Mouse (Mus musculus): ENCODE measurements around the gene Ppp1r11. TPM values are rescaled to one million over a fixed set of nuclear protein-coding genes. Genes with fewer than 3 reads are reported as not detected.

Ppp1r11 gene
- polyA plus RNA-seq, 1 experiment from 2014 or later: 120 TPM

DNA sequence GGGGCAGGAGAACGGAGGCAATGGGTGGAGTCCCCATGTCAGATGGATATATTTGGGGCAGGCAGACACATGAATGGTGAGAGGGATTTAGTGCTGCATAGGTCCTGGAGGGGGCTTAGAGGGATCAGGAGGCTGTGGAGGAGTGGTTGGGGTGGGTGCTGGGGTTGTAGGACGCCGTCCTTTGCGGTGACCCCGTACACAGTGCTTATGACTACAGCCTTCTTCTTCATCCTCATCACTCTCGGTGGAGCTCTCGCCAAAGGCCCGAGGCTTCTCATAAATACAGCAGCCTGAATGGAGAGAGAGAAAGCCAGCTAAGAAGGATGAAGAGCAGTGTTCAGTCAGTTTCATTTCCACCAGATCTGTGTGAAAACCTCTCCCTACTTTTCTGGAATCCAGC lies 2.3 kb downstream of the Ppp1r11 start:
- Histone ChIP-seq H3K4me2 (ENCODE audit: low read length) (no peak overlapping the region), H3K36me3 (ENCODE audit: control insufficient read depth, insufficient read depth, low read length) (peaks cover 19% of the 10 kb centered on the region), H3K27me3 (replicated peaks; ENCODE audit: control insufficient read depth, insufficient read depth, low read length) (peaks cover 18% of the 10 kb centered on the region), H3K9ac (ENCODE audit: low read length) (no peak overlapping the region), H3K9me3 (ENCODE audit: control insufficient read depth, low read length) (no peaks in the 10 kb centered on the region), H3K4me1 (replicated peaks; ENCODE audit: control insufficient read depth, insufficient read depth, low read length) (peaks cover 14% of the 10 kb centered on the region), H3K27ac (ENCODE audit: low read depth) (no peak overlapping the region), H3K4me3 (ENCODE audit: low read depth, low read length) (no peak overlapping the region)
- ATAC-seq (replicated peaks; ENCODE audit: low FRiP score, low TSS enrichment, low read depth) (no peak), DNase-seq (ENCODE audit: low spot score) (no peak)
- 87% methylated on average over 8 of the region's 8 CpGs for WGBS

GRCm38 (mm10) chr17:36948286-36948685 lies 3.3 kb downstream of the Ppp1r11 start:
- Histone ChIP-seq H3K4me2 (ENCODE audit: low read length) (no peak overlapping the region), H3K4me3 (ENCODE audit: low read depth, low read length) (no peak overlapping the region), H3K36me3 (ENCODE audit: control insufficient read depth, insufficient read depth, low read length) (peaks cover 12% of the 10 kb centered on the region), H3K27ac (ENCODE audit: low read depth) (no peak overlapping the region), H3K27me3 (replicated peaks; ENCODE audit: control insufficient read depth, insufficient read depth, low read length) (peaks cover 27% of the 10 kb centered on the region), H3K4me1 (replicated peaks; ENCODE audit: control insufficient read depth, insufficient read depth, low read length) (peaks cover 16% of the 10 kb centered on the region), H3K9me3 (ENCODE audit: control insufficient read depth, low read length) (no peaks in the 10 kb centered on the region), H3K9ac (ENCODE audit: low read length) (no peak overlapping the region)
- 87% methylated on average over 1 of the region's 1 CpGs for WGBS
- DNase-seq (ENCODE audit: low spot score) (no peak), ATAC-seq (replicated peaks; ENCODE audit: low FRiP score, low TSS enrichment, low read depth) (no peak)

- peaks cover 12% of the 10 kb centered on the region for H3K36me3 ChIP-seq (ENCODE audit: control insufficient read depth, insufficient read depth, low read length)
- ATAC-seq (replicated peaks; ENCODE audit: low FRiP score, low TSS enrichment, low read depth) (peak; percentile 40), DNase-seq (ENCODE audit: low spot score) (peak; percentile 82)
- peaks cover 38% of the 10 kb centered on the region for H3K27me3 ChIP-seq (replicated peaks; ENCODE audit: control insufficient read depth, insufficient read depth, low read length)
- peak overlapping the region; percentile 56 for H3K9ac ChIP-seq (ENCODE audit: low read length)
- H3K9me3 ChIP-seq (ENCODE audit: control insufficient read depth, low read length): no peaks in the 10 kb centered on the region
- H3K4me2 ChIP-seq (ENCODE audit: low read length): peak overlapping the region; percentile 80
- peak overlapping the region; percentile 53 for H3K4me3 ChIP-seq (ENCODE audit: low read depth, low read length)
- peaks cover 25% of the 10 kb centered on the region for H3K4me1 ChIP-seq (replicated peaks; ENCODE audit: control insufficient read depth, insufficient read depth, low read length)
- H3K27ac ChIP-seq (ENCODE audit: low read depth): no peak overlapping the region
- 1% methylated on average over 62 of the region's 62 CpGs for WGBS
Measured at GRCm38 (mm10) chr17:36947051-36947819, 4.3 kb downstream of the Ppp1r11 start.

DNA sequence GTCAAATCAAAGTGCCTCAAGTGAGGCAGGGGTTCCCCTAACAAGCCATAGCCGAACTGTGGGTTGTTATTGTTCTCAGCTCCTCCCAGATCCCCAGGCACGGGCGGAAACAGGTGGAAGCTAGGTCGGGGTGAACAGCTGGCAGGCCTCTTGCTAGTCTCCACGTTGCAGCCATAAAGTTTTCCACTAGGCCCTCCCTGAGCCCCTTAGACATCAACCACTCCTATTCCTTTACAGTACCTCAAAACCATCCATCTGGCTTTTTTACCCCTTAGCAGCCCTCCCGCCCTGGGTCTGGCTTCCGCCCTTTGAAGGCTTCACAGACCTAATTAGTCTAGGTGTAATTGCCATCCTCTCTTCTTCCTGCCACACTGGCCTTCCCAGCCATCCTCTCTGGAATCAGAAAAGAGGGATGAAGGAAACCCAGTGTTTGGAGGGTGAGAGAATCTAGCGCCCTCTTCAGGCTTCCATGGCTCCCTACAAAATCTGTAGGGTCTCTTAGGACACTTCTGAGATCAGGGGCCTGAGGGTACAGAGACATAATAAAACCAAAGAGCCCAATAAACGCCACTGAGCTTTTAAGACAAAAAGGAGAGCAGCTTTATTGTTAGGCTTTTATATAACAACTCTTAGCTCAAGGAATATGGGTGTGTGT lies 7.3 kb downstream of the Ppp1r11 start:
- H3K4me3 ChIP-seq (ENCODE audit: low read depth, low read length): no peak overlapping the region
- WGBS: 22% methylated on average over 9 of the region's 9 CpGs
- ATAC-seq (replicated peaks; ENCODE audit: low FRiP score, low TSS enrichment, low read depth): no peak
- no peak for DNase-seq (ENCODE audit: low spot score)
- H3K4me2 ChIP-seq (ENCODE audit: low read length): no peak overlapping the region
- no peak overlapping the region for H3K27ac ChIP-seq (ENCODE audit: low read depth)
- H3K4me1 ChIP-seq (replicated peaks; ENCODE audit: control insufficient read depth, insufficient read depth, low read length): peaks cover 16% of the 10 kb centered on the region
- no peaks in the 10 kb centered on the region for H3K9me3 ChIP-seq (ENCODE audit: control insufficient read depth, low read length)
- no peak overlapping the region for H3K9ac ChIP-seq (ENCODE audit: low read length)
- peaks cover 7% of the 10 kb centered on the region for H3K36me3 ChIP-seq (ENCODE audit: control insufficient read depth, insufficient read depth, low read length)
- peaks cover 46% of the 10 kb centered on the region for H3K27me3 ChIP-seq (replicated peaks; ENCODE audit: control insufficient read depth, insufficient read depth, low read length)

DNA sequence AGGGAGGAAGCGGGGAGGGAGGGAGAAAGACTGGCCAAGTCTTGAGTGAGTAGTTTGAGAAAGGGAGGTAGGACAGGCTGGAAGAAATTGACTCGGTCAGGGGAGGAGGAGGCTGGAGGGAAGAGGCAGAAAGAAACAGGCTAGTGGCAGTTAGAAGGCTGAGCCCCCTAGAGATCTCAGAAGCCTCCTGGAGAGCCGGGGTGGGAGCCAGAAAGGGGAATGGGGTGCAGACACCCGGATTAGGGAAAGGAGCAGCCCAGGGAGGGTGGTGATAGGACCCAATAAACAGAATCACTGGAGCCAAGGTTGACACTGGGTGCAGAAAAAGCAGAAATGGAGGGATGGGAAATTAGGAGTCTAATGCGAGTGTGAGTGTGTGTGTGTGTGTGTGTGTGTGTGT lies 7.8 kb downstream of the Ppp1r11 start:
- Histone ChIP-seq H3K9me3 (ENCODE audit: control insufficient read depth, low read length) (no peaks in the 10 kb centered on the region), H3K4me2 (ENCODE audit: low read length) (no peak overlapping the region), H3K4me1 (replicated peaks; ENCODE audit: control insufficient read depth, insufficient read depth, low read length) (peaks cover 16% of the 10 kb centered on the region), H3K9ac (ENCODE audit: low read length) (no peak overlapping the region), H3K27ac (ENCODE audit: low read depth) (no peak overlapping the region), H3K27me3 (replicated peaks; ENCODE audit: control insufficient read depth, insufficient read depth, low read length) (peaks cover 46% of the 10 kb centered on the region), H3K4me3 (ENCODE audit: low read depth, low read length) (peak overlapping the region; percentile 37), H3K36me3 (ENCODE audit: control insufficient read depth, insufficient read depth, low read length) (peaks cover 2% of the 10 kb centered on the region)
- 26% methylated on average over 5 of the region's 5 CpGs for WGBS
- no peak for DNase-seq (ENCODE audit: low spot score)
- no peak for ATAC-seq (replicated peaks; ENCODE audit: low FRiP score, low TSS enrichment, low read depth)

GRCm38 (mm10) chr17:36942791-36943471 lies 8.6 kb downstream of the Ppp1r11 start, which contains the start of gene Rnf39:
TSS of gene Rnf39 (plus strand) at chr17:36942918.
- Histone ChIP-seq H3K36me3 (ENCODE audit: control insufficient read depth, insufficient read depth, low read length) (no peaks in the 10 kb centered on the region), H3K9ac (ENCODE audit: low read length) (no peak within 1 kb of the TSS), H3K4me1 (replicated peaks; ENCODE audit: control insufficient read depth, insufficient read depth, low read length) (peaks cover 16% of the 10 kb centered on the region), H3K27me3 (replicated peaks; ENCODE audit: control insufficient read depth, insufficient read depth, low read length) (peaks cover 46% of the 10 kb centered on the region), H3K27ac (ENCODE audit: low read depth) (no peak within 1 kb of the TSS), H3K4me2 (ENCODE audit: low read length) (peak within 1 kb of the TSS; percentile 75), H3K4me3 (ENCODE audit: low read depth, low read length) (peak within 1 kb of the TSS; percentile 37), H3K9me3 (ENCODE audit: control insufficient read depth, low read length) (no peaks in the 10 kb centered on the region)
- 1% methylated on average over 59 of the region's 59 CpGs for WGBS
- ATAC-seq (replicated peaks; ENCODE audit: low FRiP score, low TSS enrichment, low read depth) (peak; percentile 48; the same call in 1 of the 2 replicates), DNase-seq (ENCODE audit: low spot score) (peak; percentile 65)

- Histone ChIP-seq H3K9ac (ENCODE audit: low read length) (no peak overlapping the region), H3K4me1 (replicated peaks; ENCODE audit: control insufficient read depth, insufficient read depth, low read length) (peaks cover 12% of the 10 kb centered on the region), H3K36me3 (ENCODE audit: control insufficient read depth, insufficient read depth, low read length) (no peaks in the 10 kb centered on the region), H3K4me3 (ENCODE audit: low read depth, low read length) (peak overlapping the region; percentile 37), H3K27me3 (replicated peaks; ENCODE audit: control insufficient read depth, insufficient read depth, low read length) (peaks cover 46% of the 10 kb centered on the region), H3K4me2 (ENCODE audit: low read length) (peak overlapping the region; percentile 75), H3K9me3 (ENCODE audit: control insufficient read depth, low read length) (no peaks in the 10 kb centered on the region), H3K27ac (ENCODE audit: low read depth) (no peak overlapping the region)
- 46% methylated on average over 10 of the region's 10 CpGs for WGBS
- DNase-seq (ENCODE audit: low spot score) (peak; percentile 58), ATAC-seq (replicated peaks; ENCODE audit: low FRiP score, low TSS enrichment, low read depth) (no peak)
Measured at GRCm38 (mm10) chr17:36942391-36942790, 9.2 kb downstream of the Ppp1r11 start.

DNA sequence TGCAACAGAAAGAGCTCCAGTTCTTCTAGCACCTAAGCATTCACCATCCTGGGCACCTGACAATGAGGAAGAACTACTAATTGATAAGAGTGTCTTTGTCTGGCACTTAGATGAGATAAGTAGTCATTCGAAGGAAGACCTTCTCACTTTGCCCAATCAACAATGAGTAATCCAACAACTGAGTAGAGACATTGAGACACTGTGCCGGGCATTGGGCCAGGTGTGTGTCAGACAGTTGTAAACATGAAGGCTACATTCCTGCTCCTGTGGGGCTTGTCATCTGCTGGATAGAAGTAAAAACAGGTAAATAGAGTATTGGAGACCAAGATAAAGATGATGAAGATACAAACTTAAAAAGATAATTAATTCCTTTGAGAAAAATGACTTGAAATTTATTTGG lies 13.5 kb downstream of the Ppp1r11 start:
- H3K9me3 ChIP-seq (ENCODE audit: control insufficient read depth, low read length): no peaks in the 10 kb centered on the region
- H3K27me3 ChIP-seq (replicated peaks; ENCODE audit: control insufficient read depth, insufficient read depth, low read length): peaks cover 17% of the 10 kb centered on the region
- ATAC-seq (replicated peaks; ENCODE audit: low FRiP score, low TSS enrichment, low read depth) (no peak), DNase-seq (ENCODE audit: low spot score) (no peak)
- H3K27ac ChIP-seq (ENCODE audit: low read depth): no peak overlapping the region
- no peak overlapping the region for H3K4me3 ChIP-seq (ENCODE audit: low read depth, low read length)
- no peak overlapping the region for H3K9ac ChIP-seq (ENCODE audit: low read length)
- WGBS: 70% methylated on average over 2 of the region's 2 CpGs
- H3K36me3 ChIP-seq (ENCODE audit: control insufficient read depth, insufficient read depth, low read length): no peaks in the 10 kb centered on the region
- H3K4me1 ChIP-seq (replicated peaks; ENCODE audit: control insufficient read depth, insufficient read depth, low read length): peaks cover 6% of the 10 kb centered on the region; the same call in 1 of the 2 replicates
- H3K4me2 ChIP-seq (ENCODE audit: low read length): no peak overlapping the region
